Mouse (Mus musculus) spleen, adult 2 months (tissue): ENCODE results near the gene Trim25. TPM values are rescaled to one million over a fixed set of nuclear protein-coding genes. Genes with fewer than 3 reads are reported as not detected.

ENCODE experiments used
- DNase-seq, 2 experiments: peaks; one replicate each; pipeline versions ENCODE4 v3.0.0 to v3.0.0-alpha.2; 2012 to 2021; ENCODE audit warnings: low spot score in 2 of 2, low read depth in 1 of 2
- H3K27ac ChIP-seq: fragments of 200-500 bp; 2 replicates; pipeline ENCODE4 v1.5.1; 2012; ENCODE audit warnings: low read length, inconsistent platforms; ENCODE audit not compliant: insufficient read depth
- H3K27me3 ChIP-seq: fragments of 200-500 bp; 2 replicates; pipeline ENCODE4 v1.6.1; 2012; ENCODE audit warnings: mild to moderate bottlenecking, moderate library complexity, low read length, inconsistent platforms; ENCODE audit not compliant: control insufficient read depth, insufficient read depth
- H3K36me3 ChIP-seq: fragments of 200-500 bp; 2 replicates; pipeline ENCODE4 v1.6.1; 2012; ENCODE audit warnings: mild to moderate bottlenecking, low read length, inconsistent platforms; ENCODE audit not compliant: control insufficient read depth, insufficient read depth
- H3K4me1 ChIP-seq: fragments of 200-500 bp; 2 replicates; pipeline ENCODE4 v1.6.1; 2011; ENCODE audit warnings: inconsistent platforms; ENCODE audit not compliant: control insufficient read depth, insufficient read depth, insufficient read length
- H3K4me3 ChIP-seq: fragments of 200-500 bp; 2 replicates; pipeline ENCODE4 v1.5.1; 2011; ENCODE audit warnings: mild to moderate bottlenecking, inconsistent platforms; ENCODE audit not compliant: insufficient read depth, insufficient read length; ENCODE audit errors: extremely low read depth
- CTCF ChIP-seq: fragments of 200-500 bp; IDR thresholded peaks from 2 replicates; pipeline ENCODE4 v1.5.1; 2011; ENCODE audit warnings: mild to moderate bottlenecking, inconsistent platforms; ENCODE audit not compliant: insufficient read depth, insufficient read length, insufficient replicate concordance; ENCODE audit errors: extremely low read depth
- POLR2A ChIP-seq: fragments of 200-500 bp; IDR thresholded peaks from 2 replicates; pipeline ENCODE4 v1.6.1; 2011; ENCODE audit warnings: low read depth, low read length, inconsistent platforms
- WGBS: fragments of 180-500 bp; shearing (Covaris S2); methylation state at CpG from one replicate; pipeline ENCODE4 v1.1.7; 2018; 5-methylcytosine and 5-hydroxymethylcytosine counted together
- polyA plus RNA-seq: library from polyadenylated mRNA; depleted of rRNA; stranded (reverse); fragments of >200 nt; gene quantifications from 2 replicates; pipeline ENCODE4 v1.2.3, GENCODE M21; 2012

Gene Trim25
- polyA plus RNA-seq, 1 experiment: 41.5 TPM

DNA sequence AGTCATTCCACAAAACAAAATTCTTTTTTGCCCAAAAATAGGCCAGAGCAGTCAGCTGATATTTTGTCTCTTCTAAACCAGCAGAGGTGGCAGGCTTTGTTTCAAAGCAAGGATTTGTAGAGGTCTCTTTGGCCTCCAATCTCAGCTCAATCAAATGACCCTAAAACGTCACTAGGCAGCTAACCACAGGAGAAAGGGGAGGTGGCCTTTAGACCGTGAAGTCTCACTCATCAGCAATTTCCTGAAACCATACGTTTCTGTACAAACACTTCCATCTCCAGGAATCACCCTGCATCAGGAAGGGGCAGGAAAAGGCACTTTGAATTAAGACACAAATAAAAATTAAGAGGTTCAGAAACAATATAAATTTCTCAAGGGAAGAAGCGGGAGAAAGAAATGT lies 44.4 kb upstream of the Trim25 start:
- Histone ChIP-seq H3K27me3 (no peaks in the 10 kb centered on the region), H3K4me3 (peak overlapping the region; percentile 60), H3K36me3 (peaks cover 3% of the 10 kb centered on the region; the same call in 1 of the 2 replicates), H3K27ac (peak overlapping the region; percentile 73), H3K4me1 (peaks cover 6% of the 10 kb centered on the region; the same call in 1 of the 2 replicates)
- TF ChIP-seq CTCF (no peak), POLR2A (no peak)
- WGBS: under 1% methylated on average over 4 of the region's 4 CpGs
- peak; percentile 15 to 77 for DNase-seq

DNA sequence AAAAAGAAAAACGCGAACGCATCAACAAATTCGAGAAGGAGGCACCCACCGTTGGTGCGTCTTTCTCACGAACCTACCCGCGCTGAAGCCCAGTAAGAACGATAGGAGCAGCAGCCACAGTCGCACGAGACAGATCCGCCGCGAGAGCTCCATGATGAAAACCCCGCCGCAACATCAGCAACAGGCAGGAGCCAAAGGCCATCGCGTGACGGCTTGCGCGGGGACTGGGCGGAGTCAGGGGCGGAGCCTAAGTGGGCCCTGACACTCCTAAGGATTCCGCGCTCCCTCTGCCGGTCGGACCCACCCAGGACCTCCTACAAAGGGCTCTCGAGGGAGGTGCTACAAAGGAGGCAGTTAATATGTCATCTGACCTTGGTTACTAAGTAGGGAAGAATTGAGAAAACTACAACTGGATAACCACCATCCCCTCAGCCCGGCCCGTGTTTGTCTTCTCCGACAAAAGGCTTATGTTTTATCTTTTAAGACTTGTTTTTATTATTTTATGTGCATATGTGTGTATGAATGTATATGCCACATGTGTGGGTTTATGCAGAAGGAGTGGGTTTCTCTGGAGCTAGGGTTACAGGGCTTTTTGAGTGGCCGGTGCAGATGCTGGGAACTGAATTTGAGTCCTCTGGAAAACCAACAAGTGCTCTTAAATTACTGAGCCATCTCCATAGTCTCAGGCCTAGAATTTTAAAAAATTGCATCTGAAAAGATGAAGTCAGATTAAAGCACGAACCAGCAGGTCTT lies 43.8 kb upstream of the Trim25 start, which contains the start of gene Scpep1:
TSS of gene Scpep1 (minus strand) at position 249 of the 753 bp plus-strand sequence.
- Histone ChIP-seq H3K27ac (peak within 1 kb of the TSS; percentile 73), H3K27me3 (no peaks in the 10 kb centered on the region), H3K36me3 (peaks cover 3% of the 10 kb centered on the region; the same call in 1 of the 2 replicates), H3K4me1 (peaks cover 3% of the 10 kb centered on the region; the same call in 1 of the 2 replicates), H3K4me3 (peak within 1 kb of the TSS; percentile 60)
- TF ChIP-seq CTCF: peak; percentile 78
- TF ChIP-seq POLR2A: peak; percentile 47
- WGBS: 5% methylated on average over 34 of the region's 34 CpGs
- DNase-seq: peak; percentile 91 to 99

DNA sequence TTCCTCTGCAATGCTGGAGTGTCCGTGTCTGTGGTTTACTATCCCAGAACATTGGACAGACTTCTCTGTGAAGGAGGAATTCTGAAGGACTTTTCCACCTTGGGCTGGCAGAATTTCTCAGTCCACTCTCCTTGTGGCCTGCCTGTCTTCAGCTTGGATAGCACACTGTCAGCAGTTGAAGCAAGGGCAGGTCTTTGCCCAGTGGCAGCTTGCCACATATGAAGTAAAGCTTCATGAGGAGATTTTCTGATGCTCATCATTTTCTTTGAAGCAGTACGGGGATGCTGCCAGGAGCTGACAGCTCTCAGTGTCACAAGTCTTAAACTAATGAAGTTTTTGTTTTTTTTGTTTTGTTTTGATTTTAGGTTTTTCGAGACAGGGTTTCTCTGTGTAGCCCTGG lies 40.3 kb upstream of the Trim25 start:
- H3K4me3 ChIP-seq: no peak overlapping the region
- TF ChIP-seq CTCF (no peak), POLR2A (no peak)
- H3K27ac ChIP-seq: no peak overlapping the region
- WGBS: 63% methylated on average over 3 of the region's 3 CpGs
- DNase-seq: no peak
- no peaks in the 10 kb centered on the region; the same call in 1 of the 2 replicates for H3K4me1 ChIP-seq
- H3K27me3 ChIP-seq: no peaks in the 10 kb centered on the region
- H3K36me3 ChIP-seq: no peaks in the 10 kb centered on the region

DNA sequence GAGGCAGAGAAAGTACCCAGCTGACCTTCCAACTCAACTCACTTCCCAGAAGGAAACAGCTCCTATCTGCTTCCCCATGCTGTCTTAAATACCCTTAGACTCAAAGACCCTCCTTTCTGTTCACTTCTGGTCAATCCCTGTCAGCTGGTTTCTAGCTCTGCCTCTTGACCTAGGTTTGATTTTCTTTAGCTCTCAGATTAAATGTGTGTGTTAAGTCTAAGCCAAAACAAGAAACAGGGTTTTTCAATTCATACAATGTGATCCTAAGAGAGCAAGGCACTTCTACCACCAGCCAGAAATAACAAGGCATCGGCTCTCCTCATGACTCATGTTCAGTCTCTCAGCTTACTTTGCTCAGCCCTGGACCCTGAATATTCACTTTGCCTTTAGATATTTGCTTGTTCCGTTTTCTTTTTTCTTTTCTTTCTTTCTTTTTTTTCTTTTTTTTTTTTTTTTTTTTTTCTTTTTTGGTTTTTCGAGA lies 32.3 kb upstream of the Trim25 start, which contains the start of gene Elobl:
TSS of gene Elobl (minus strand) at position 51 of the 481 bp plus-strand sequence.
- Histone ChIP-seq H3K4me1 (no peaks in the 10 kb centered on the region), H3K4me3 (no peak within 1 kb of the TSS), H3K27me3 (no peaks in the 10 kb centered on the region; the same call in 1 of the 2 replicates), H3K27ac (no peak within 1 kb of the TSS), H3K36me3 (no peaks in the 10 kb centered on the region)
- TF ChIP-seq CTCF (no peak), POLR2A (no peak)
- WGBS: 69% methylated on average over 3 of the region's 3 CpGs
- no peak for DNase-seq

DNA sequence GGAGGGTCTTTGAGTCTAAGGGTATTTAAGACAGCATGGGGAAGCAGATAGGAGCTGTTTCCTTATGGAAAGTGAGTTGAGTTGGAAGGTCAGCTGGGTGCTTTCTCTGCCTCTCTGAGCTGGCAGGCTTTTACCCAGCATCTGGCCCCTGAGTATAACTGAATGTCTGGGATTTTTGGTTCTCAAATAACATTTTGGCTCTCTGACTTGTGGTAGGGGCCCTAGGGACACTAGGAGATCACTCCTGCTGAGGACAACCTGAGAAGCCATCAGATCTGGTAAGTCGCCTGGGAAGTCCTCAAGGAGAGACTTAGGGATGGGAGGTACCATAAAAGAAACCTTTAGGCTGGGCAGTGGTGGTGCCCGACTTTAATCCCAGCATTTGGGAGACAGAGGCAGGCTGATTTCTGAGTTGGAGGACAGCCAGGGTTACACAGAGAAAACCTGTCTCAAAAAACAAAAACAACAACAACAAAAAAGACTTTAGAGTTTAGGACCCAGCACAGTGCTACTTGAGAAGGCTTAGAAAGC lies 28.9 kb upstream of the Trim25 start, which contains the start of gene Coil:
TSS of gene Coil (plus strand) at position 51 of the 531 bp plus-strand sequence.
- Histone ChIP-seq H3K4me3 (no peak within 1 kb of the TSS), H3K27me3 (no peaks in the 10 kb centered on the region; the same call in 1 of the 2 replicates), H3K27ac (no peak within 1 kb of the TSS), H3K36me3 (no peaks in the 10 kb centered on the region), H3K4me1 (peaks cover 2% of the 10 kb centered on the region; the same call in 1 of the 2 replicates)
- no peak for DNase-seq
- no peak for TF ChIP-seq POLR2A
- TF ChIP-seq CTCF: no peak
- WGBS: 36% methylated on average over 2 of the region's 2 CpGs

DNA sequence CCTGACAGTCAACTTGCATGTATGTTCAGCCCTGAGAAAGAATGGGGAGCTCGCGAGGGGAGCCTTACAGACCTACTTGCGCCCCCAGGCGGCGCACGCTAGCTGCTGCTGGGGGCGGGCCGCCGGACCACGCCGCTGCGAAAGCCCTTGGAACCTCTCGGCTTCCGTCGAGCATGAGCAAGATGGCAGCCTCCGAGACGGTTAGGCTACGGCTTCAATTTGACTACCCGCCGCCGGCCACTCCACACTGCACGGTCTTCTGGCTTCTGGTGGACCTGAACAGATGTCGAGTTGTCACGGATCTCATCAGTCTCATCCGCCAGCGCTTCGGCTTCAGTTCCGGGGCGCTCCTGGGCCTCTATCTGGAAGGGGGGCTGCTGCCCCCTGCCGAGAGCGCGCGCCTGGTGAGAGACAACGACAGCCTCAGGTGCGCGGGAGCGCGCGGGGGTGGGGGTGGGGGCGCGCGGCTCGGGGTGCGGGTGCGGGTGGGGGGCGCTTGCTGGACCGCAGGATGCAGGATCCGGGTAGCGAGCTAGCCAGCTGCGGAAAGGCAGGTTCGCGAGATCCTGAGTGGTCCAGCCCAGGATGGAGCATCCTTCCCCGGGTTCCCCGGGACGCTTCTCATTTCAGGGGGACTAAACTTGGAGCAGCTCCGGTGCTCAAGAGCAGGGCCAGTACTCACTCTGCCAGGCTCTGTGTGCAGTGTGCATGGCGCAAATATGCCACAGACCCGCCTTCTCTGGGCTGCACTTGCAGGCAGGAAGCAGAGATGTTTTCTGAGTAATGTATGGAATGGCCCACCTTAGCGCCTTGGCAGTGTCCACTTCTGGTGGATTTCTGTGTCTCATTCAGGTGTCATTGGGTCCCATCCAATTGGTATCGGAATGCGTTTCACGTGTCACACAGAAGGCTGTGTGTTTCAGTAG lies 25.1 kb upstream of the Trim25 start:
- peak overlapping the region; percentile 95 for H3K4me3 ChIP-seq
- TF ChIP-seq POLR2A: peak; percentile 23; the same call in 1 of the 2 replicates
- peak; percentile 89 for TF ChIP-seq CTCF
- peak overlapping the region; percentile 87 for H3K27ac ChIP-seq
- H3K27me3 ChIP-seq: no peaks in the 10 kb centered on the region; the same call in 1 of the 2 replicates
- H3K36me3 ChIP-seq: no peaks in the 10 kb centered on the region
- peaks cover 2% of the 10 kb centered on the region; the same call in 1 of the 2 replicates for H3K4me1 ChIP-seq
- WGBS: 2% methylated on average over 61 of the region's 62 CpGs
- DNase-seq: peak; percentile 87 to 94
